Mouse (Mus musculus): ENCODE data around the gene Rbpms2.

Gene Rbpms2

GRCm38 (mm10) chr9:65697992-65698391 is 68.5 kb downstream of the Rbpms2 start:
- DNase-seq = no peak

GRCm38 (mm10) chr9:65700504-65700903 is 71.1 kb downstream of the Rbpms2 start:
- no peak for DNase-seq

- DNase-seq = no peak
Measured at GRCm38 (mm10) chr9:65702286-65702685, 72.8 kb downstream of the Rbpms2 start.

GRCm38 (mm10) chr9:65703241-65703640 is 73.8 kb downstream of the Rbpms2 start:
- DNase-seq = no peak

- DNase-seq = no peak
Measured at GRCm38 (mm10) chr9:65703926-65704595, 74.6 kb downstream of the Rbpms2 start.

Data from right cerebral cortex, postnatal 14 days (tissue).